In the genomic region with DNA sequence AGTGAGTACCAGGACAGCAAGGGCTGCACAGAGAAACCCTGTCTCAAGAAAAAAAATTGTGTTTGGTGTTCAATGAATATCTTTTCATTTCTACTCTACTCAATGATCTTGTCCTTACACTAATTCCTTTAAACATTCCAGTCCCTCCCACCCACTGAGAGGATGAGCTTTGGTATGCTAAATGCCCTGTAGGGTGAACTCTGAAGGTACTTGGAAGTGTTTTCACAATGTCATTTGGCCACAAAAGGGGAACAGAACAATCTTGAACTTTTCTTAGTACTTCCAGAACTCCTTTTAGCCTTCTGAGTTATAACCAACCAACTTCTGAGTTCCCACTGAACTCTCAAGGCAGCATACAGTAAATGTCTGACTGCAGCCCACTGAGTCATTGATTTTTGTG, we compare ENCODE assay signal across 19 mouse cellular contexts.
"Had no signal": no experiment of that assay in that cellular context is flagged by ENCODE, and none has a peak within 500 bp of the region (broad histone marks: within the 10 kb centered on the region; RNA-seq: fewer than 3 reads in every experiment).

No protein-coding gene starts in this region.

- H3K9ac ChIP-seq: limb, embryonic 13.5 days; liver, embryonic 12.5 days; liver, embryonic 15.5 days; midbrain, embryonic 12.5 days; stomach, embryonic 15.5 days had no signal

- DNase-seq: kidney, adult 18-20 months; kidney, adult 9 months; kidney, postnatal 14 days; kidney, postnatal 4 days; layer of hippocampus, adult 9-11 months; liver; lung, adult 2 months; lung, postnatal 14 days; lung, postnatal 4 days; right cerebral cortex, postnatal 14 days; right cerebral cortex, postnatal 4 days; thymus, postnatal 25 days had no signal

- H3K4me2 ChIP-seq: limb, embryonic 13.5 days; liver, embryonic 12.5 days; liver, embryonic 15.5 days; midbrain, embryonic 12.5 days; stomach, embryonic 15.5 days had no signal

- H3K36me3 ChIP-seq: limb, embryonic 10.5 days; limb, embryonic 13.5 days; liver, embryonic 12.5 days; liver, embryonic 15.5 days; midbrain, embryonic 12.5 days; stomach, embryonic 15.5 days had no signal

- H3K9me3 ChIP-seq: limb, embryonic 10.5 days; limb, embryonic 13.5 days; liver, embryonic 12.5 days; liver, embryonic 15.5 days; midbrain, embryonic 12.5 days; stomach, embryonic 15.5 days had no signal

- H3K4me1 ChIP-seq: limb, embryonic 10.5 days; limb, embryonic 13.5 days; liver, embryonic 12.5 days; liver, embryonic 15.5 days; midbrain, embryonic 12.5 days; stomach, embryonic 15.5 days had no signal

- H3K27me3 ChIP-seq: limb, embryonic 13.5 days; liver, embryonic 12.5 days; liver, embryonic 15.5 days; midbrain, embryonic 12.5 days; stomach, embryonic 15.5 days had no signal

- H3K27ac ChIP-seq: limb, embryonic 10.5 days; limb, embryonic 13.5 days; liver, embryonic 12.5 days; liver, embryonic 15.5 days; midbrain, embryonic 12.5 days; stomach, embryonic 15.5 days had no signal

- ATAC-seq: liver, embryonic 12.5 days; midbrain, embryonic 16.5 days had no signal

- H3K4me3 ChIP-seq: limb, embryonic 10.5 days; limb, embryonic 13.5 days; liver, embryonic 12.5 days; liver, embryonic 15.5 days; midbrain, embryonic 12.5 days; stomach, embryonic 15.5 days had no signal
